Mouse (Mus musculus): Measurements from ENCODE around the gene Itsn2.
"Not testable (repeated sequence)": the region's sequence is repeated elsewhere in the genome, so short reads cannot be mapped to it uniquely, and the experiment has no call there.

The Itsn2 gene

DNA sequence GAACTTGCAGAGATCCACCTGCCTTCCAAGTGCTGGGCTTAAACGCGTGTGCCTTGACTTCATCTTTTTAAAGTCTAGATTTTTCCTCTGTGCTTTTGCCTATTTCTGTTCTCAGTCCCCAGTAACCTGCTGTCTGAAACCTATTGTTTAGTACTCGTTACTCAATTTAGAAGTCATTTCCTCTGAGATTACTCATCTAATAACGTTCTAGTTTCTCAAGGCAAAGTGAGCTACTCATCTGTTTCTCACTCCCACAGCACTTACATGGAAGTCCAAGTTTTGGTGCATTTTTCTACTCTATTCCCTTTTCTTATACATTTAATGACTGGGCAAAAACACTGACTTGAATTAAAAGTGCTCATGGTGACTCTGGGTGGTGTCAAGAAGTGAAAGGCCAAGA lies 7.3 kb downstream of the Itsn2 start:
- DNase-seq = no peak

- DNase-seq = no peak
Measured at GRCm38 (mm10) chr12:4606625-4607024, 14.2 kb downstream of the Itsn2 start.

GRCm38 (mm10) chr12:4614722-4615121 lies 22.3 kb downstream of the Itsn2 start:
- no peak for DNase-seq

- no peak for DNase-seq
Measured at GRCm38 (mm10) chr12:4624201-4624600, 31.8 kb downstream of the Itsn2 start.

GRCm38 (mm10) chr12:4632957-4633356 lies 40.5 kb downstream of the Itsn2 start:
- no peak for DNase-seq

DNA sequence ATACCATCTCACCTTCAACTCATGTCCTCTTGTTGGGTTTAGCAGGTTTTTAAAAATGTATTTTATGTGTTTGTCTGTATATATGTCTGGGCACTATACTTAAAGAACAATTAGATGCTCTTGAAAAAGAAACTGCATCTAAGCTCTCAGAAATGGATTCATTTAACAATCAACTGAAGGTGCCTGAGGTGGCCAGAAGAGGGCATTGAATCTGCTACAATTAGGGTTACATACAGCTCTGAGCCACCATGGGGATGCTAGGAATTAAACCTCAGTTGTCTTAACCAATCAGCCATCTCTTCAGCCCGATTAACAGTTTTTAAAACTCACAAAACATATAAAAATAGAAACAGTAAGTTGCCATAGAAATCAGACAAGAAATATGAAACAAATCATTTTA lies 46.0 kb downstream of the Itsn2 start:
- no peak for DNase-seq

- no peak for DNase-seq
Measured at GRCm38 (mm10) chr12:4640737-4641136, 48.3 kb downstream of the Itsn2 start.

- no peak for DNase-seq
Measured at GRCm38 (mm10) chr12:4656813-4657212, 64.4 kb downstream of the Itsn2 start.

- no peak for DNase-seq
Measured at GRCm38 (mm10) chr12:4664929-4665674, 72.7 kb downstream of the Itsn2 start.

GRCm38 (mm10) chr12:4665675-4666037 lies 73.2 kb downstream of the Itsn2 start:
- DNase-seq = no peak

DNA sequence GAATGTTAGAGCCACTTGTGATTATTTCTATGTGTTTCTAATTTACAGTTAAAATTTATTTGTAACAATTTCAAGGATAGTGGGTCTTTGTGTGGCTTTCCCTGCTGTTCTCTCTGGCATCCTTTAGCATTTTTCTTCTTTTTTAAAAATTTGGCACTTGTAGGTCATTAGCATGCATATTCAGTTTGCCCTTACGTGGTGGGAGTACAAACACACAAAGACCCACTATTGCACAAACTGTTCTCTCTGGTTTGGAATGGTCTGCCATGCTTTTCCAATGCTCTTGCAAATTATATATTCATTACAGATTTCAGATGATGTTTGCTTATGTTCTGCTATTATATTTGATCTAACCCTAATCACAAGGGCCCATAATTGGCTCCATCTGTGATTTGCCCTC lies 83.9 kb downstream of the Itsn2 start:
- DNase-seq = no peak

DNA sequence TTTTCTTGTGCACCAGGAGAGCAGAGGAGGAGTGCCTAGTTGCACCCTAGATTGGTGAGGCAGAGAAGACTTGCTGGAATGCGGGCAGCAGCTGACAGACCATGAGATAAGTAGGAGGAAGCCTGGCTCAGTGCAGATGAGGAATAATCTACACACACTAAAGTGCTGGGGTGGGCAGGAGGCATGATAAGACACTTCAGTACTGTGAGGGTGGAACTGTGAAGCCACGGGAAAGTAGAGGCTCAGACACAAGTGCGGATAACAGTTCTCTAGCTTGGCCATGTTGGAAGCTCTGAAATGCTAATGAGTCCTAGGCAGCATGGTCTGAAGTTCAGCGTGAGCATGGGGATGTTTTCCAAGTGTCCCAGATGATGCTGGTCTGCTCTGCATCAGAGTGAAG lies 87.5 kb downstream of the Itsn2 start:
- no peak for DNase-seq

DNA sequence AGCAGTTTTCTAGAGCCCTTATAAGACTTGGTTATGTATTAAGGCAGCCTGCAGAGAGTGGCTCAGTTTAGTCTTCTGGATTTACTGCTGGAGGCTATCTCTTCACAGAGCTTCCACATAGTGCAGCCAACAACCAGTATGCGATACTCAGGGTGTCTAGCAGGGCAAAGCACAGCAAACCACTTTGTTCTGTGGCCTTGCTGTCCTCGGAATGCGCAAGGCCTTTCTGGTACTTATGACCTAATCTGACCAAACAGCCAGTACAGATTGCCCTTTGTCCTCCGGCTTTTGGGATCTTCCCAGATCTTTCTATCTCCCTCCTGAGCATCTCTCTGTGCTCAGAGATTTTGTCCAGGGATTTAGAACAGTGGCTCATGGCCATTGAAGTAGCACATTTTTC lies 93.0 kb downstream of the Itsn2 start:
- no peak for DNase-seq

- DNase-seq = no peak
Measured at GRCm38 (mm10) chr12:4688386-4688785, 95.9 kb downstream of the Itsn2 start.

- DNase-seq = no peak
Measured at GRCm38 (mm10) chr12:4689341-4689740, 96.9 kb downstream of the Itsn2 start.

DNA sequence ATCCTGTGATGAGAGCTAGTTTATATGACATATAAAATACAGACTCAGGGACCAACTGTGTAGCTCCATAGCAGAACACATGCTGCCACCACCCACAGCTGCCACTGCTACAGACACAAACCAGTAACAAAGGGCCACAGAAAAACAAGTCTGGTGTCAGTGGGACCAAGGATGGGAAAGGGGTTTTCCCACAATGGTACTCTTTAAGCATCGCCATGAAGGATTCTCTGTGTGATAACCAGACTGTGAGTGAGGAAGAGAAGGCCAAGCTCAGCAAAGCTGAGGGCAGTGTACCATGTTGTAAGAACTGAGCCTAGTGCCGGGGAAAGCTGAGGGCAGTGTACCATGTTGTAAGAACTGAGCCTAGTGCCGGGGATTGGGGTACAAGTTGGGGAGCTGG lies 98.8 kb downstream of the Itsn2 start:
- no peak for DNase-seq

DNA sequence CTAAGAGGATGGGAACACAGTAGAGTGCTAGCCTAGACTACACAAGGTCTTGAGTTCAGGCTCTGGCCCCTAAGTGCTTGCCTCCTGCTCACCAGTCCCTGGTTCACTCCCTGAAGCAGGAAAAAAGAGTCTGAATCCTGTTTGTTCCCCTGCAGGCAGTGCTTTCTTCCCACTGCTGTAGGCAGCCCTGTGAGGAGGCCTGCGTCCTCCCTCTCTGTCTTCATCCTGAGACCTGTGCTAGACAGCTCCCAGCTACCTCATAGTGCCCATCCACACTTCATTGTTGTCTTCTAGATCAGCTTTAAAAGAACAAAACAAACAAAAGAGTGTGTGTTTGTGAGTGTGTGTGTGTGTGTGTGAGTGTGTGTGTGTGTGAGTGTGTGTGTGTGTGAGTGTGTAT lies 102.1 kb downstream of the Itsn2 start:
- no peak for DNase-seq

- not testable (repeated sequence) for DNase-seq
Measured at GRCm38 (mm10) chr12:4705626-4706025, 113.2 kb downstream of the Itsn2 start.

DNA sequence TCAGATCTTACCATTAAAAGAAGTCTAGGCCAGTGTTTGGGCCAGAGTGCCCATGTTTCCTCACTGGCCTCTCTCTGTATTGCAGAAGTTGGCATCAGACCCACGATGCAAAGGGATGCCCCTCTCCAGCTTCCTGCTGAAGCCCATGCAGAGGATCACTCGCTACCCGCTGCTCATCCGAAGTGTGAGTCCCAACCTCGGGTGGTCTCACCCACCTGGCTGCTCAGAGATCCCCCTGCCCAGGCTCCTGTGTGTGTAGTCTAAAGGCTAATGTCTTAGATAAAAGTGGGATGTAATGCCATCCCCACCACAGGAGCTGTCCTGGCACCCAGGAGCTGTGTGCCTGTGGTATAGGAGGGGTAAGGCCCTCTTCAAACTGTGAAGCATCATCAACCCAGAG lies 113.7 kb downstream of the Itsn2 start:
- DNase-seq = no peak

DNA sequence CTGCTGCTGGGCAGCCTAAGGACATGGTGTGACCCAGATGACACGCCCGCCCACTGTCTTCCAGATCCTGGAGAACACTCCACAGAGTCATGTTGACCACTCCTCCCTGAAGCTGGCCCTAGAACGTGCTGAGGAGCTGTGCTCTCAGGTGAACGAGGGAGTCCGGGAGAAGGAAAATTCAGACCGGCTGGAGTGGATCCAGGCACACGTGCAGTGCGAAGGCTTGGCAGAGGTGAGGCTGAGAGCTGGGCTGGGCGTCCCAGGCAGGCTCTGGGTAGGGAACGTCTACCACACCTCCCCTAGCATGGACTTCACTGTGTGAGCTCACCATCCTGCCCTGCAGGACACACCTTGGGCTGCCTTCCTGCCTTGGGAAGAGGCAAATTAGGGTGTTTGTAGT lies 114.5 kb downstream of the Itsn2 start:
- no peak for DNase-seq

DNA sequence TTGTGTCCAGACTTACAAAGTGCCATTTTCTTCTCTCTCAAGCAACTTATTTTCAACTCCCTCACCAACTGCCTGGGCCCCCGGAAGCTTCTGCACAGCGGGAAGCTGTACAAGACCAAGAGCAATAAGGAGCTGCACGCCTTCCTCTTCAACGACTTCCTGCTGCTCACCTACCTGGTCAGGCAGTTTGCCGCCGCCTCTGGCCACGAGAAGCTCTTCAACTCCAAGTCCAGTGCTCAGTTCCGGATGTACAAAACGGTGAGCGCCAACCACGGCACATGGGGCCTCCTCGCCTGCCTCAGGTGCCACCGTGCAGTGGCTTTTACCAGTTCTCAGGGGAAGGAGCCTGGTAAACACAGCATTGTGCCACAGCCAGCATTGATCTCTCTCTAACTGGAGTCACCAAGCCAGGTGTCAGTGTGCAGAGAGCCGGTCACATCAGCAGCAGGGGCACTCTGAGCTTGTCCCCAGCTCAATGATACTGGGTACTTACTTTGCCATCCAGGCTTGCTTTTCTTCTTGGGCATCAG lies 115.1 kb downstream of the Itsn2 start:
- no peak for DNase-seq

DNA sequence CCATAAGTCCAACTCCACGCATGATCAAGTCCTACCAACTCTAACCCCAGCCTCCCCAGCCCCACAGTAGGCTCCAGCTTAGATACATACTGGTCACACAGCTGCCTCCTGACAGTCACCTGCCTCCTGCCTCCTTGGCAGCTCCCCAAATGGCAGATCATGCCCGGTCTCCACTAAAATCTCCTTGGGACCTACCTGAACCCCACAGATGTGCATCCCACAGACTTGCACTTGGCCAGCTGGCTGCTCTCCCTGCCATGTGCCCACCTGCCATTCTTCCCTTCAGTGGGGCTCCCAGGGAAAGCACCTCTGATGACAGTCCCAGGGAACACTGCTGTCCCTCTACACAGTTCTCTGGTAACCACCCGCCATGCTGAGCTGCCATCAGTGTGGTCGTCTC lies 115.9 kb downstream of the Itsn2 start:
- no peak for DNase-seq

- no peak for DNase-seq
Measured at GRCm38 (mm10) chr12:4708881-4709604, 116.6 kb downstream of the Itsn2 start.

DNA sequence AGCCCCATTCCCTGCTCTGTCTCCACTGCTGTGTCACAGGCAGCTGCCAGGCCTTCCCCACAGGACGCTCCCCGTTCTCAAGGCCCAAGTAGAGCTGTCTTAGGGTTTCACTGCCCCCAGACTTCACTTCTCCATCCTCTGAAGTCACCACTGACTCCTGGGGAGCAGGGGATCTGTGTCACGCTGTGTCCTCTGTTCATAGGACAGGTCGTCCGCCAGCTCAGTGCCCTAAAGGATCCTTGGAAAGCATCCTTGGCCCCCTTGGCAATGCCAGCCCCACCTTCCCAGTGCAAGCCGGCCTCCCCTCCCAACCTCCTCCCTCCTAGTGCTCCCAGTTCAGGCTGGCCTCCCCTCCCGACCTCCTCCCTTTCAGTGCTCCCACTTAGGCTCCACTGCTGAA lies 117.5 kb downstream of the Itsn2 start:
- no peak for DNase-seq

DNA sequence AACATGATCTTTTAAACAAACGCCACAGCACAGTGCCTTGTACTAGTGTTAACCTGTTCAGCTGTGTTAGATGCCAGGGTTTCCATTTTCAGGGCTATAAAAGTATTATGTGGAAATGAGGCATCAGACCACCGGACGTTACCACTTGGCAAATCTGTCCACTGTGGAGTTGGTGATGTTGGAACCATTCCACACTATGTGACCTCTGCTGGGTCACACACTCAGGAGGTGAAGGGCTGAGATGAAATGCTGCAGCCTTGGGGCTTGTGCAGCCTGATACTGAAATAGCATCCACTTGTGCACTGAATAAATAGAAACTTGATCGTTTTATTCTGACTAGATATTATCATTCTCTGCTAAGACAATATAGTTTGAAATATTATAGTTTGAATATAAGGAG lies 120.9 kb downstream of the Itsn2 start:
- DNase-seq = no peak

Data from embryo, embryonic 11 days (tissue).